Mouse (Mus musculus): Measurements from ENCODE around the gene Tmem38a.

DNA sequence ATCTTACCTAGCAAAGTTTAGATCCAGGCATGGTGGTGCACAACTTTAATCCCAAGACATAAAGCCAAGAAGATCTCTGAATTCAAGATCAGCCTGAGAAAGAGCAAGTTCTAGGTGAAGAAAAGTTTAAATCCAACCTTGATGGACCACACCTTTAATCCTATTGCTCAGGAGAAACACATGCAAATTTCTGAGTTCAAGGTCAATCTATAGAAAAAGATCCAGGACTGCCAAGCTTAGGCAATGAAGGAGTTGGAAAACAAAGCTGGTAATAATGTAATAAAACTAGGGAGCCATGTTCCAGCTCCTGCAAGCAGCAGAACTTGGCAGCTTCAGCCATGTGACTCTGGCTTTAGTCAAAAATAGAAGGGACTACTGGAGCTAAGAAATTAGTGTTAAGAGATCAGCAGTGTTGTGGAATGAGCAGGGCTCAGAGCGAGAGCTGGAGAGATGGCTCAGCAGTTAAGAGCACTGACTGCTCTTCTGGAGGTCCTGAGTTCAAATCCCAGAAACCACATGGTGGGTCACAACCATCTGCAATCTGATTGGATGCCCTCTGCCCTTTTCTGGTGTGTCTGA lies 10.7 kb upstream of the Tmem38a start:
- TF ChIP-seq CTCF (IDR thresholded peaks at IDR 0.05; ENCODE audit: low read depth, low read length) (no peak), POLR2A (IDR thresholded peaks at IDR 0.05; ENCODE audit: extremely low read depth, insufficient read depth, low read length) (no peak)
